Mouse (Mus musculus) lung, embryonic 15.5 days (tissue): ENCODE measurements around the gene Hmga1. TPM values are rescaled to one million over a fixed set of nuclear protein-coding genes. Genes with fewer than 3 reads are reported as not detected.
A peak's percentile ranks its signal among the peaks of the same experiment; 100 is the strongest.

Experiments
- ATAC-seq: fragments of 200-750 bp; cut with Nextera tagmentation; 2 replicates; pipeline ENCODE4 v1.8.0; 2017; ENCODE audit warnings: moderate number of reproducible peaks, borderline replicate concordance; ENCODE audit not compliant: low FRiP score, low TSS enrichment; ENCODE audit errors: extremely low read depth
- H3K27ac ChIP-seq: fragments of 300-500 bp; sonication (generic); 2 replicates; pipeline ENCODE4 v1.5.1; 2015; ENCODE audit warnings: moderate library complexity, mild to moderate bottlenecking, inconsistent platforms
- H3K27me3 ChIP-seq: fragments of 300-500 bp; sonication (generic); 2 replicates; pipeline ENCODE4 v1.6.1; 2015; ENCODE audit warnings: inconsistent platforms
- H3K36me3 ChIP-seq: fragments of 300-500 bp; sonication (generic); 2 replicates; pipeline ENCODE4 v1.6.1; 2015; ENCODE audit warnings: inconsistent platforms
- H3K4me1 ChIP-seq: fragments of 300-500 bp; sonication (generic); 2 replicates; pipeline ENCODE4 v1.6.1; 2015; ENCODE audit warnings: inconsistent platforms
- H3K4me2 ChIP-seq: fragments of 300-500 bp; sonication (generic); 2 replicates; pipeline ENCODE4 v1.6.1; 2015; ENCODE audit warnings: inconsistent platforms, mild to moderate bottlenecking, moderate library complexity
- H3K4me3 ChIP-seq: fragments of 300-500 bp; sonication (generic); 2 replicates; pipeline ENCODE4 v1.5.1; 2015; ENCODE audit warnings: mild to moderate bottlenecking, inconsistent platforms
- H3K9ac ChIP-seq: fragments of 300-500 bp; sonication (generic); 2 replicates; pipeline ENCODE4 v1.6.1; 2015; ENCODE audit warnings: inconsistent platforms
- H3K9me3 ChIP-seq: fragments of 300-500 bp; sonication (generic); 2 replicates; pipeline ENCODE4 v1.6.1; 2016; ENCODE audit warnings: inconsistent platforms
- WGBS: fragments of 180-500 bp; shearing (Covaris S2); methylation state at CpG from one replicate; pipeline ENCODE4 v1.1.7; 2015; 5-methylcytosine and 5-hydroxymethylcytosine counted together
- polyA plus RNA-seq: library from polyadenylated mRNA; unstranded; fragments of >200 nt; fragmentation: Nextera tagmentation; extraction: Ambion mirVana; gene quantifications from 2 replicates; pipeline ENCODE4 v1.2.1, GENCODE M21; 2015

The Hmga1 gene
- polyA plus RNA-seq, 1 experiment from 2014 or later = 238 TPM

DNA sequence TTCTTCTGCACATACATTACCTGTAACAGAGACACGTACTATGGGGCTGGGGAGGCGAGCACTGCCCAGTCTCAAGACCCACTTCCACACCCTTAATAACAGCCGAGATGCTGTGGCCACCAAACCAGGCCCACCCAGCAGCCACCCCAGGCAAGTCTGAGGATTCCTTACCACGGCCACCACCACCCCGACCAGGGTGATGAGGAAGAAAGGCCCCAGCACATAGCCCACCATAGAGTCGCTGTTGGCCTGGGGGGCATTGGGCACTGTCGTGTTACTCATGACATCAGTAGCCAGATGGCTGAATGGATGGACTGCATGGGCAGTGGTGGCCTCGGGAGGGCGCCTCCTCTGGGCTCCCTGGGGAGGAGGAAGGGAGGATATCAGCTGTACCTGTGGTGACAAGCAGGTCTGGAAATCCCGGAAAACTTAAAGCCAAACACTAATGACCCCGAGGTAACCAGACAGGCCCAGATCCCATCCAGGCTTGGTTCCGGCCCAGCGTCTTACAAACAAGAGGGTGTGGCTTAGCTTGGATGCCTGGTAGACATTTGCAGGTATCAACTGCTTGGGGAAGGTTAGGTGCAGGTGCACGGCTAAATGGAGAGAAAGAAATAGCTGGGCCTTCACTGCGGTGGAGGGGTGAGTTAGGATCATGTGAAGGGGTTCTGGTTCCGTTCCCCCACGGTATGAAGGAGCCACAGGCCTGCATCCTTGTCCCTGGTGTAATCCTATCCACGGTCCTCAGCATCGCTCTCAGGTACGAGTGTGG, 8.3 kb downstream of the Hmga1 start:
- H3K4me2 ChIP-seq = peak overlapping the region; percentile 97
- peak overlapping the region; percentile 74 for H3K4me3 ChIP-seq
- 12% methylated on average over 20 of the region's 20 CpGs for WGBS
- peak overlapping the region; percentile 71 for H3K9ac ChIP-seq
- H3K27ac ChIP-seq = no peak overlapping the region
- ATAC-seq = no peak
- H3K27me3 ChIP-seq = no peaks in the 10 kb centered on the region
- H3K36me3 ChIP-seq = peaks cover 9% of the 10 kb centered on the region; the same call in 1 of the 2 replicates
- no peaks in the 10 kb centered on the region for H3K9me3 ChIP-seq
- H3K4me1 ChIP-seq = peaks cover 35% of the 10 kb centered on the region

DNA sequence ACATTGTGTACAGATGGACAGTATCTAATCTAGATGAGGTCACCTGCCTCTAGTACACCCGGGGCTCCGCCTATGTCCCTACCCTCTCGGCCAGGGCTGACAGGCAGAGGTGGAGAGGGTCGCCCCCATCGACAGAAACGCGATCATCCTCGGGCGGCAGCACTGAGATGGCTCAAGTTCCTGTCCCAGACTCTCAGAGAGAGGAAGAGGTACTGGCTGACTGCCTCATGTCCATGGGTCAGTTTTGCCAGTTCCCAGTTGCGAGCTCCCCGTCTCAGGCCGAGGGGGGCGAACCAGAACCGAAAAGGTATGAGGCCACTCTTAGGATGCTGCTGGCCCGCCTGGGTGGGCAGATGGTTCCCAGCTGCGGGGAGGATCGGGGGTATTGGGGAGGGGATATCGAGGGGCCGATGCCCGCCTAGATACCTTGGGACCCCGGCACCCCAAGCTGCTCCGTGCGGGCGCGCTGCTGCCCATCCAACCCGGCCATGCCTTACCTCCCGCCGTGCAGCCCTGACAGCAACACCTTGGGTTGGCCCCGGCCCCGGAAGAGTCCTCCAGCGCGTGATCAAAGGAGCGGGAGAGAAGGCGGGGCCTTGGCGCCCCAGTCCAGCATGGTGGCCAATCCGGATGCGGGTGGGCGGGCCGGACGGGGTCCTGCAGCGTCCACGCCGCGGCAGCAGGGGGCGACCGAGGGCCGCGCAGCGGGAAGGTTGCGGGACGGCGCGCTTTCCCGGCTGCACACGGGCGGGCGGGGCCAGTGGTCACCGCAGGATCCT, 9.1 kb downstream of the Hmga1 start, which contains the start of gene AI413582:
AI413582 (minus strand) TSS at position 594 of the 779 bp plus-strand sequence.
- Histone ChIP-seq H3K4me3 (peak within 1 kb of the TSS; percentile 74), H3K4me1 (peaks cover 33% of the 10 kb centered on the region), H3K9ac (peak within 1 kb of the TSS; percentile 72), H3K27me3 (no peaks in the 10 kb centered on the region), H3K27ac (peak within 1 kb of the TSS; percentile 41; the same call in 1 of the 2 replicates), H3K9me3 (no peaks in the 10 kb centered on the region), H3K4me2 (peak within 1 kb of the TSS; percentile 97), H3K36me3 (peaks cover 9% of the 10 kb centered on the region; the same call in 1 of the 2 replicates)
- peak; percentile 95 for ATAC-seq
- under 1% methylated on average over 58 of the region's 58 CpGs for whole genome bisulfite sequencing

DNA sequence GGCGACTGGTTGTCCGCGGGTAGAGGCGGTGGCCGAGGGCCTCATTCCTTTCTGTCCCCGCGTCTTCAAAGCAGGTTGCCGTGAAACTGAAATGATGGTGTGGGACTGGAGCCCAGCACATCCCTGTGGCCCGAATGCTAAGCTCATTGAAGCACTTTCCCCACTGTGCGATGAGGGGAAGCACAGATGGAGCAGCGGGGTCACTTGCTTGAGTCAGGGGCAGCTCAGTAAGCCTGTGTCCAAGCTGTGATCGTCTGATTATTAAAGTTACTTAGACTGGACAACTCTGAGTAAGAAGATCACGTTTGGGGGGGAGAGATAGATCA, 9.6 kb downstream of the Hmga1 start:
- H3K36me3 ChIP-seq = peaks cover 9% of the 10 kb centered on the region; the same call in 1 of the 2 replicates
- peak overlapping the region; percentile 74 for H3K4me3 ChIP-seq
- no peak for ATAC-seq
- H3K9me3 ChIP-seq = no peaks in the 10 kb centered on the region
- H3K27me3 ChIP-seq = no peaks in the 10 kb centered on the region
- no peak overlapping the region for H3K27ac ChIP-seq
- H3K9ac ChIP-seq = peak overlapping the region; percentile 72
- H3K4me1 ChIP-seq = peaks cover 33% of the 10 kb centered on the region
- 0% methylated on average over 13 of the region's 13 CpGs for WGBS
- H3K4me2 ChIP-seq = peak overlapping the region; percentile 97

DNA sequence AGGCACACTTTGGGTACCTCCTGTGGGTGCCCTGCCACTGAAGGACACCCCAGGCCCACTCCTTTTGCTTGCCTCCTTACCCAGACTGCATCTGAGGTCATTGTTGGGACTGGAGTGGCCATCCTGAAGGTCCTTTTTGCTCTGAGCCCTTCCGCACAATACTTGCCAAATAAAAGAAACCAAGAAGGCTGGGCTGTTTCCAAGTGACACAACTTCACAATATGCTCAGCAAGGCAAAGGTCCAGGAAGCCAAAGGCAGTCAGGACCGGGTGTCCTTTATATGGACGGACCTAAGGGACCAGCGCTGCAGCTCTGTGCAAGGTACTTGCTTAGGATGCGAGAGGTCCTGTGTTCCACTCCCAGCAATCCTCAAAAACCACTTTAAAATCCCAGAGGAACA, 11.9 kb downstream of the Hmga1 start:
- Histone ChIP-seq H3K4me1 (peaks cover 24% of the 10 kb centered on the region), H3K36me3 (no peaks in the 10 kb centered on the region), H3K9ac (no peak overlapping the region), H3K4me2 (no peak overlapping the region), H3K4me3 (no peak overlapping the region), H3K27ac (no peak overlapping the region), H3K9me3 (no peaks in the 10 kb centered on the region), H3K27me3 (no peaks in the 10 kb centered on the region)
- WGBS = 84% methylated on average over 5 of the region's 5 CpGs
- ATAC-seq = no peak

DNA sequence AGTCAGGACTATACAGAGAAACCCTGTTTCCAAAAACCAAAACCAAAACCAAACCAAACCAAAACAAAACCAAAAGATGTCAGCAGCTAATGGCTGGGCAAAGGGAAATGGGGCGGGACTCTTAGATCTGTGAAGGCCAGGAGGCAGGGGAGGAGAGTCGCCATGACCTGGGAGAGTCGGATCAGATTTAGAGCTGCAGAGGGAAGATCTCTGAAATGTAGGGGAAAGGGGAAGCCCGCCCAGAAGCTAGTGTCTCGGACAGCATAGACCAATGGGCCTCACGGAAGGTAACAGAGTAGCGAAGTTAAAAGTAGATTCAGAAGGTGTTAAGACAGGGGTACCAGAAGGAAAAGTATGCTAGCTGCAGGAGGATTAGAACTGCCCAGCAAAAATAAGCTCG, 15.0 kb downstream of the Hmga1 start:
- 74% methylated on average over 8 of the region's 8 CpGs for WGBS
- H3K27ac ChIP-seq = no peak overlapping the region
- no peak for ATAC-seq
- peaks cover 17% of the 10 kb centered on the region for H3K4me1 ChIP-seq
- peaks cover 5% of the 10 kb centered on the region; the same call in 1 of the 2 replicates for H3K36me3 ChIP-seq
- no peak overlapping the region for H3K9ac ChIP-seq
- H3K4me3 ChIP-seq = no peak overlapping the region
- no peak overlapping the region for H3K4me2 ChIP-seq
- H3K27me3 ChIP-seq = no peaks in the 10 kb centered on the region
- no peaks in the 10 kb centered on the region for H3K9me3 ChIP-seq

DNA sequence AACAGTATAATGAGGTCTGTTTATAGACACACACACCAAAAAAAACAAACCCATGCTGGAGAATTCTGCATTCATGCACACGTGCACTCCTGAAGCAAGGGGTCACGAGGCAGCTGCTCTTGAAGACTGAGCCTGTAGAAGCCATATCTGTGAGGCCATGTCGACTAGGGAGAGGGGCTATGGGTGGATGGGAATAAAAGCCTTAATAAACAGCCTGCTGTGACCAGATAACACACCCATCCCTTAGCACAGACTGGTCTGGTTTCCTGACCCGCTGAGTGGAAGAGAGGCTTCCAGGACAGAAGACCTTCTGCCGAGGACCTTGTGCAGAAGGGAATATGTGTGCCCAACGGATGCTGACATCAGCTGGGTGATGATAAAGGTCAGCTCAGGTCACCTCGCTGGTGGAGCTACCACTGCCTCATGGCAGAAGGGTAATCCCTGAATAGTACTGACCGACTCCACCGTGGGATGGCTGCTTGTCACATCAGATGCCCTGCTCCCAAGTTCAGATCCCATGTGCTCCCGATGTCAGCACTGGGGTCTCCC, 17.5 kb downstream of the Hmga1 start:
- Histone ChIP-seq H3K9me3 (no peaks in the 10 kb centered on the region), H3K36me3 (peaks cover 11% of the 10 kb centered on the region), H3K4me1 (peaks cover 17% of the 10 kb centered on the region), H3K4me2 (no peak overlapping the region), H3K27ac (no peak overlapping the region), H3K4me3 (no peak overlapping the region), H3K9ac (no peak overlapping the region), H3K27me3 (no peaks in the 10 kb centered on the region)
- 81% methylated on average over 10 of the region's 10 CpGs for WGBS
- ATAC-seq = no peak

DNA sequence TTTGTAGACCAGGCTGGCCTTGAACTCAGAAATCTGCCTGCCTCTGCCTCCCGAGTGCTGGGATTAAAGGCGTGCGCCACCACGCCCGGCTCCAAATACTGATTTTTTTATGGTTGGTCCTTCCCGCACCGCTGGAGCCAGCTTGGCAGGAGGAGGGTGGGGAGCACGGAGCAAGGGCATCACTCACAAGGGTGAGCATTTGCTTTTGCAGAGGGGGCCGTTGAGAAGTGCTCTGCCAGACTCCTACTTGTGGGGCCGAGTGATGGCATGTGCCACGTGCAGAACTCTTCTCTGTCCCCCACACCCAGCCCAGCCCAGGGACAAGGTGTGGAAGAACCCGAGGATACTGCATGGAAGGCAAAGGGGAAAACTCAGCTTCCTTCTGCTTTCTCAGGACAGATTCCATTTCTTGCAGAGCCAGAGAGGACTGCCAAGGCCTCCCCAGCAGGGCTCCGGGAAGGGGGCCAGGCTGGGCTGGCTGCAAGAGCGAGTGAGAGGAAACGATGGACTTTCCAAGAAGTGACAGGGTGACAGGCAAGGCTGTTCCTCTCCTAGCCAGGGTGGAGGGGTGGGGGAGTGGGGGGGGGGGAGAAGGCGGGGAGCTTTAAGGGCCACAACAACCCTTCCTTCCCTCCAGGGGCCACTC, 18.3 kb downstream of the Hmga1 start:
- no peaks in the 10 kb centered on the region for H3K27me3 ChIP-seq
- peaks cover 17% of the 10 kb centered on the region for H3K4me1 ChIP-seq
- no peak overlapping the region for H3K9ac ChIP-seq
- 76% methylated on average over 15 of the region's 16 CpGs for WGBS
- H3K36me3 ChIP-seq = peaks cover 19% of the 10 kb centered on the region
- peak overlapping the region; percentile 74 for H3K27ac ChIP-seq
- no peak overlapping the region for H3K4me2 ChIP-seq
- no peaks in the 10 kb centered on the region for H3K9me3 ChIP-seq
- H3K4me3 ChIP-seq = no peak overlapping the region
- ATAC-seq = peak; percentile 87

DNA sequence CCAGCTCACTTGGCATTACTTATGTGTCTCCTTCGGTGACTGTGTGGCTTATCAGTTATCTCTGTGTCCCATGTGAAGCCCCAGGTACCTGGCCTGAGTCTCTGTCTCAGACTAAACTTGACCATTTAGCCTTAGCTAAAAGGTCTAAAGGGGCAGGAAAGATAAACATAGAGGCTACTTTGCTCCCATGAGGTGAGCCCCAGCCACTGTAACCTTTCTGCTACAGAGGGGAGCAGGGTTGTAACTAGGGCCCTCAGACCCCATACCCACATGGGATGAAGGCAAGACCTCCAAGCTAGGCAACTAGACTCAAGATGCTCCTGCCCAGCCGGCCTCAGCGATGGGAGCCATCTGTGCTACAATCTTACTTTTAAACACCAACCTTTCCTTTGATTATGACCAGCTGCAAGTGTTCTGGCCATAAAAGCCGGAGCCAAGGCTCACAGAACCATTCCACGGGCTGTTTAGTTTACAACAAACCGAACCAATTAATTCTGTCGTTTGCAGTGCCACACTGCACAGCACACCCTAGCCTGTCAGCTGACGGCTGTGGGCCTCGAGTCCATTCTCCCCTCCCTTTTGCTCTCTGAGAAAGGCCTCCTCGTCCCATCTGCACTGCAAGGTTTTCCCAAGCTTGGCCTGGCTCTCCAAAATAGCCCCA, 18.9 kb downstream of the Hmga1 start:
- Histone ChIP-seq H3K4me3 (no peak overlapping the region), H3K27ac (peak overlapping the region; percentile 59), H3K9me3 (no peaks in the 10 kb centered on the region), H3K36me3 (peaks cover 25% of the 10 kb centered on the region), H3K4me2 (no peak overlapping the region), H3K4me1 (peaks cover 17% of the 10 kb centered on the region), H3K27me3 (no peaks in the 10 kb centered on the region), H3K9ac (no peak overlapping the region)
- ATAC-seq = no peak
- WGBS = 54% methylated on average over 10 of the region's 10 CpGs

DNA sequence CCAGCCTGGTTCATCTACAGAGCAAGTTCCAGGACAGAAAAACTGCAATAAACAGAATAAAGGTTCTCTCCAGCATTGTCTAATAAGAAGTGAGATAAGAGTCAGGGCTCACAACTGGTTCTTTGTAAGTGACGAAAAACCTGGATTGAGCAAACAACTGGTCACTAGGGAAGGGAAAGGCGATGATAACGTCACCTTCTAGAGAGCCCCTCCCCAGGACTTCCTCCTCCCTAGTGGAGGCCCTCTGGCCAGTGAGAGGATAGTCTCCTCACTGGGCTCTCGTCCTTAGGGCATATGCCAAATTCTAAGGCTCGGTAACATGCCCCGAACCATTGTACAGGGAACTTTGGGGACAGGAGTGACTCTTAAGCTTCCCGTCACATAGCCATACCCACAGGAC, 19.8 kb downstream of the Hmga1 start:
- Histone ChIP-seq H3K27me3 (no peaks in the 10 kb centered on the region), H3K9me3 (no peaks in the 10 kb centered on the region), H3K4me1 (peaks cover 17% of the 10 kb centered on the region), H3K36me3 (peaks cover 33% of the 10 kb centered on the region), H3K9ac (no peak overlapping the region), H3K27ac (no peak overlapping the region), H3K4me2 (no peak overlapping the region), H3K4me3 (no peak overlapping the region)
- WGBS = 57% methylated on average over 7 of the region's 7 CpGs
- ATAC-seq = no peak

DNA sequence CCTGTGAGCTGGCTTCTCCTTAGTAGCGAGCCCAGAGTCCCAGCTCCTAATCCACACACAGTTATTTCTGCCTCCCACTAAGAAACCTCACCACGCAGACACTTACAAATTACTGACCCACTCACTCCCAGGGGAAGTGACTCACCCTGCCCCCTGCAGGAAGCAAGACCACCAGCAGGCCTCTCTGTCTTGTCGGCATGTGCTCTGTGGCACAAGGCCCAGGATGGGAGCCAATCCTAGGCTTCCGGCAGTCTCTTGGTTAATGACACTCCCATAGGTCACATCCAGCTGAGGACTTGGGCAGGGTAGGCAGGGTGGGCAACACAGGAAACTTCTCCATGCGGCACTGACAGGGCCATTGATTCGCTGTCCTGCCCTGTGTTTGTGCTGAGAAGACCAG, 21.2 kb downstream of the Hmga1 start:
- Histone ChIP-seq H3K9me3 (no peaks in the 10 kb centered on the region), H3K27me3 (no peaks in the 10 kb centered on the region), H3K4me3 (no peak overlapping the region), H3K4me2 (no peak overlapping the region), H3K4me1 (peaks cover 17% of the 10 kb centered on the region), H3K27ac (no peak overlapping the region), H3K36me3 (peaks cover 45% of the 10 kb centered on the region), H3K9ac (no peak overlapping the region)
- WGBS = 65% methylated on average over 6 of the region's 6 CpGs
- no peak for ATAC-seq

DNA sequence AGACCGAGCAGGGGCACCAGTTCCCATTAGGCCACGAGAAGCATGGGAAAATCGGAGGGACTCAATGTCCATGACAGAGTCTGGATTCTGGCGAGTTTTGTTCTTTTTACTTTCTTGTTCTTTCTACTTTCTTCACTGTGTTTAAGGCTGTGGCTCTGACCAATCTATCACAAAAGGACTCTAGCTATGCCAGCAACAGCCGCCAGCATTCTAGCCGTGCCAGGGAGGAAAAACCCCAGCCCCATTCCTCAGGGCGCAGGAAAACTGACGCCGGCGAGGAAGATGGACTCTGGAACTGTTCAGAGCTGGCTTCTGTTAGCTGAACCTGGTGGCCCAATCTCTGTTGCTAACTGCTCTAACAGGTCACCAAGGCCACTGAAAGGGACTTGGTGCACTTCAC, 22.2 kb downstream of the Hmga1 start:
- no peak overlapping the region for H3K9ac ChIP-seq
- H3K4me1 ChIP-seq = peaks cover 17% of the 10 kb centered on the region
- H3K36me3 ChIP-seq = peaks cover 53% of the 10 kb centered on the region
- WGBS = 94% methylated on average over 10 of the region's 10 CpGs
- no peak for ATAC-seq
- no peak overlapping the region for H3K4me2 ChIP-seq
- H3K4me3 ChIP-seq = no peak overlapping the region
- no peaks in the 10 kb centered on the region for H3K27me3 ChIP-seq
- H3K27ac ChIP-seq = no peak overlapping the region
- H3K9me3 ChIP-seq = no peaks in the 10 kb centered on the region
